Mouse (Mus musculus) olfactory bulb, adult 2 months (tissue): ENCODE measurements around the gene Erlin1.

Source experiments
- CTCF ChIP-seq: fragments of 200-500 bp; IDR thresholded peaks from 2 replicates; pipeline ENCODE4 v1.5.1; 2012; ENCODE audit warnings: low read depth, mild to moderate bottlenecking, low read length, moderate library complexity; ENCODE audit not compliant: insufficient read depth
- POLR2A ChIP-seq: fragments of 200-500 bp; IDR thresholded peaks from 2 replicates; pipeline ENCODE4 v1.6.1; 2012; ENCODE audit warnings: mild to moderate bottlenecking, low read depth, low read length, moderate library complexity; ENCODE audit not compliant: insufficient read depth

- TF ChIP-seq CTCF (no peak), POLR2A (no peak)
Observed at GRCm38 (mm10) chr19:44007186-44007585, 62.4 kb downstream of the Erlin1 start.
